Mouse (Mus musculus) liver, adult 2 months (tissue): ENCODE results near the gene Defb42.

ENCODE experiments used
- CTCF ChIP-seq: fragments of 200-500 bp; IDR thresholded peaks from 2 replicates; pipeline ENCODE4 v1.5.1; 2011; ENCODE audit warnings: low read depth, low read length, control low read depth
- POLR2A ChIP-seq: fragments of 200-500 bp; IDR thresholded peaks from 2 replicates; pipeline ENCODE4 v1.6.1; 2011; ENCODE audit warnings: low read length, control low read depth; ENCODE audit not compliant: insufficient read depth; ENCODE audit errors: extremely low read depth

- TF ChIP-seq POLR2A (no peak), CTCF (no peak)
Observed at GRCm38 (mm10) chr14:62998977-62999376, 47.8 kb upstream of the Defb42 start.
